Mouse (Mus musculus): ENCODE results near the gene Rbms3.

Rbms3 gene

DNA sequence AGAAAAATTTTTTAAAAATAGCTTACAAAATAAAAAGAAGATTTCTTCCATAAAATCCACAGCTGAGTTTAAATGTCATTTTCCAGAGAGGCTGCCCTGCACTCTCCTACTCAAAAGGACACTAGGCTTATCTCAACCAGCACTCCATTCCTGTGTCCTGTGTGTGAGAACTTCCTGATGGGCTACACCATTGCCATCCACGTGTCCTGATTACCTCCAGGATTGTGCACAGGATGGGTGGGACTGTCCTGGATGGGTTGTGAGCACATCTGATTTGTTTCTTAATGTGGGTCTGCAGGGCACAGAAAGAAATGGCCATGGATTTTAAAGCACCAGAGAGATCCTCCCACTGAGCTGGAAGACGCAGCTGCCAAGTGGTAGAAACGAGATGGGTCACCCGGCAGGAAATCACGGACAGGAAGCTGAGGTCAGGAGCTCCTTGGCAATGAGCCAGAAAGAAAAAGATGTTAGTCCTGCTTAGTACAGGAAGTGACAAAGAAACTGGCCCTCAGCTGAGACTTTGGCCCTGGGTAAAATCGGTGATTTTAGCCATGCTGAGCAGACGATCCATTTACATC lies 256.5 kb downstream of the Rbms3 start:
- DNase-seq (ENCODE audit: low spot score), result no peak

GRCm38 (mm10) chr9:117371980-117372379 lies 257.7 kb downstream of the Rbms3 start:
- no peak for DNase-seq (ENCODE audit: low spot score)

DNA sequence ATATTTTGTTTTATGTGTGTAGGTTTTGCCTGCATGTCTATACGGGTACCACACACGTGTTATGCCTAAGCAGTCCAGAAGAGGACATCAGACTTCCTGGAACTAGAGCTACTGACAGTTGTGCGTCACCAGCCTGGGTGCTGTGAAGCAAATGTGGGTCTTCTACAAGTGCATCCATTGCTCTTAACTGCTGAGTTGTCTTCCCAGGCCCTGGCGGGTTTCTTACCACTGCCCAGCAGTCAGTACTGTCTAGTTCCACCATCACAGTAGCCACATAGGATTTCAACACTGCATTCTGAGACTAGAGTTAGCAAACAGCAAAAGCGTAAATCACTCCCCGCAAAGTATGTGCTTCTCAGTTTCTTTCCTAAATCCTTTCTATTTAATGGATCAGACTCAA lies 259.6 kb downstream of the Rbms3 start:
- DNase-seq (ENCODE audit: low spot score), result no peak

GRCm38 (mm10) chr9:117368016-117368415 lies 261.7 kb downstream of the Rbms3 start:
- DNase-seq (ENCODE audit: low spot score), result no peak

DNA sequence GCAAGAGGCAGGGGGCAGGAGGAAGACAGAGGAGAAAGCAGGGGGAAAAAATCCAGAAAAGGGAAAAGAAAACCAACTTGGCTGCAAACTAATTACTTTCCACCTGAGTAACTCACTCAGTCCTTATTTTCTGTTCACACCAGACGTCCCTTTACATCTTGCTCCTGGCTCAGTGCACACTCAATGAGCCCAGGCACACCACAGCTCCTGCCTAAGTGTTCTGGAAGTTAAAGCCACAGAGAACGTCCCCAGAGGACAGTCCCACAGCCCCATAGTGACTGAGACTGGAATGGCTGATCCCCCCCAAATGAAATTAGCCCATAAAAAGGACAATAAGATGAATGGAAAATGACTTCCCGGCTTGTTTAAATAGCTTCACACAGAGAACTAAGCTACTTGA lies 265.1 kb downstream of the Rbms3 start:
- no peak for DNase-seq (ENCODE audit: low spot score)

GRCm38 (mm10) chr9:117361431-117361830 lies 268.3 kb downstream of the Rbms3 start:
- DNase-seq (ENCODE audit: low spot score), result no peak

DNA sequence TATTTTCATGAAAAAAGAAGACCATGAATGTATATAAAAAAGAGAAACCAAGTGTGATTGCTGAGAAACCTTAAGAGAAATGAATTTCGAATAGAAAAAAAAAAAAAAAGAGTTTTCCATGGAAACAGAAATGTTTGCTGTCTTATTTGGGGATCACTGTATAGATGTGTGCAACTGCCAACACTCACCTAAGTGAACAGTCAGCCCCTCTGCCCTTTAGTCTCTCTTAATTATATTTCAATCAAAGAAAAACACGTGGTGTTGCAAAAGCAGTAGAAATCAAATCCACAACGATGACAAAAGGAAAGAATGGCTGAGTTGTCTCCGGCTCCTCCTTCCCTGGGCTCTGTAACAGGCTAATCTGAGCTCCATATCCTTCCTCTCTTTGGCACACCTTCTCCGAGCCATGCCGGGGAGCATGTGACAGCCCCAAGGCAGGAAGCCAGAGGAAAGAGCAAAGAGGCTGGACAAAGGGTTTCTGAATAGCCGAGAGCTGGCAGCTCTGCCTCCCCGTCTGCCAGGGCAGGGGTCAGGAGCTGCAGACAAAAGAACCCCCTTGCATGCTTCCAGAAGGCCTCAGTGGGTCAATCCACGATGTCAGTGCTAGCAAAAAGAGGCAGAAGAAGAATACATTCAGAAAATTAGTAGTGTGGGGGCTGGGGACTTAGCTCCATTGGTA lies 272.8 kb downstream of the Rbms3 start:
- DNase-seq (ENCODE audit: low spot score), result peak; percentile 27

GRCm38 (mm10) chr9:117355501-117355900 lies 274.2 kb downstream of the Rbms3 start:
- no peak for DNase-seq (ENCODE audit: low spot score)

- no peak for DNase-seq (ENCODE audit: low spot score)
Observed at GRCm38 (mm10) chr9:117342336-117342735, 287.4 kb downstream of the Rbms3 start.

DNA sequence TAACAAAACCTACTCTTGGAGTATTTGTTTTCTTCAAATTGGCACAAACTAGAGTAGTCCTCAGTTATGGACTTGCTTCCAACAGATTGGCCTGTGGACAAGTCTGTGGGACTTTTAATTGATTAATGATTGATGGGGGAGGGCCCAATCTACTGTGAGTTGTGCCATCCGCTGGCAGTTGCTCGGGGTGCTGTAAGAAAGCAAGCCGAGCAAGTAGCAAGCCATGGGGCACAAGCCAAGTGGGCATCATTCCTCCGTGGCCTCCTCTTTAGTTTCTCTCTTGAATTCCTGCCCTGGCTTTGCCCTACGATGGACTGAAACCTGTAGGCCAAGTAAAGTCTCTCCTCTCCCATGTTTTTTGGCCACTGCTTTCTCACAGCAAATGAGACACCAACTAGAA lies 299.0 kb downstream of the Rbms3 start:
- no peak for DNase-seq (ENCODE audit: low spot score)

GRCm38 (mm10) chr9:117319271-117319670 lies 310.4 kb downstream of the Rbms3 start:
- no peak for DNase-seq (ENCODE audit: low spot score)

DNA sequence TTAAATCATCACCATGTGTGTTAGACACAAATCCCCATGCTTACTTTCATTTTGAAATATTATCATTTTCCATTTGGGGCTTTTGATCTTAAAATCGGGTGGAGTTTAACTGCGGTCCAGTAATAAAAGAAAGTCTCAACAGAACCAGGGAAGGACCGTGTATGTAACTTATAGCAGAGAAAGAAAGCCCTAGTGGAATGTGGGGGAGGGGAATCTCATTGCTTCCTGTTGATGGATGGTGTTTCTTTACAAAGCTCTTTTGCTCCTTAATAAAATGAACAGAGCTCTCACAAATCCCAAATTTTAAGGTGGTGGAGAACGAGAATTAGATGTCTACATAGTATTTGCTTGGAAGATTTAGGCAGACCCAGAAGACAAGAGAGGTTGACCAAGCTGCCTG lies 311.3 kb downstream of the Rbms3 start:
- no peak for DNase-seq (ENCODE audit: low spot score)

GRCm38 (mm10) chr9:117317251-117317650 lies 312.5 kb downstream of the Rbms3 start:
- no peak for DNase-seq (ENCODE audit: low spot score)

DNA sequence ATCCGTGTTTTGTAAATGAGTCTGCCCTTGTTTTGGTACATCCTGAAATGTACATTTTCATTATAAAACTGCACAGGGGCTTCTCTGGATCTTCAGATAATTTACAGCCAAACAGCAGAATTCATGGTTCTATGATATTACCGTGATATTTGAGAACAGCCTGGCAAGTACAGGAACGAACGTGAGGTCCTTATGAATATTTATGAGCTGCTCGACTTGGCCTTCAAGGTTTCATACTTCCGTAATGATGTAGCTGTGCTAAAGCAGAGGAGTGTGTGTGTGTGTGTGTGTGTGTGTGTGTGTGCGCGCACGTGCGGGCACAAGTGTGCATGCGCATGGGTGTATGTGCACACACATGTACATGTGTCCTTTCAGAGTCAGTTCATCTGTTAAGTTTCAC lies 316.1 kb downstream of the Rbms3 start:
- DNase-seq (ENCODE audit: low spot score), result no peak

- no peak for DNase-seq (ENCODE audit: low spot score)
Observed at GRCm38 (mm10) chr9:117309809-117310208, 319.9 kb downstream of the Rbms3 start.

DNA sequence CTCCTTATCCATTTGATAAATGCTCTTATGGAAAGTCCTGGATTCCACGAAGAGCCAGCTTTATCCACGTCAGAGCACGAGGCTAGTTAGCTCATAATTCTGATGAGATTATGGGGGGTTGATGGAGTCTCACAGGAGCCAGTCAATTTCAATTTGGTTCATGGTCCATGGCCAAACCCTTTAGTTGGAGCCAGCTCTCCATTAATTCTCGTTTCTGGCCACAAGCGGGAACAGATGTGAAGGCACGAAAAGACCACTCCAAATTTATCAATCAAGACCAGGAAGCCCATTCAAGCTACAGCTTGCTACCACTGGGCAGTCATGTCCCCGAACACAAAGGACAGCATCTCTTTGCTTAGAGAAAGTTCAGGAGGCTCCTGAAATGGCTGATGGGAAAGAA lies 330.7 kb downstream of the Rbms3 start:
- DNase-seq (ENCODE audit: low spot score), result no peak

DNA sequence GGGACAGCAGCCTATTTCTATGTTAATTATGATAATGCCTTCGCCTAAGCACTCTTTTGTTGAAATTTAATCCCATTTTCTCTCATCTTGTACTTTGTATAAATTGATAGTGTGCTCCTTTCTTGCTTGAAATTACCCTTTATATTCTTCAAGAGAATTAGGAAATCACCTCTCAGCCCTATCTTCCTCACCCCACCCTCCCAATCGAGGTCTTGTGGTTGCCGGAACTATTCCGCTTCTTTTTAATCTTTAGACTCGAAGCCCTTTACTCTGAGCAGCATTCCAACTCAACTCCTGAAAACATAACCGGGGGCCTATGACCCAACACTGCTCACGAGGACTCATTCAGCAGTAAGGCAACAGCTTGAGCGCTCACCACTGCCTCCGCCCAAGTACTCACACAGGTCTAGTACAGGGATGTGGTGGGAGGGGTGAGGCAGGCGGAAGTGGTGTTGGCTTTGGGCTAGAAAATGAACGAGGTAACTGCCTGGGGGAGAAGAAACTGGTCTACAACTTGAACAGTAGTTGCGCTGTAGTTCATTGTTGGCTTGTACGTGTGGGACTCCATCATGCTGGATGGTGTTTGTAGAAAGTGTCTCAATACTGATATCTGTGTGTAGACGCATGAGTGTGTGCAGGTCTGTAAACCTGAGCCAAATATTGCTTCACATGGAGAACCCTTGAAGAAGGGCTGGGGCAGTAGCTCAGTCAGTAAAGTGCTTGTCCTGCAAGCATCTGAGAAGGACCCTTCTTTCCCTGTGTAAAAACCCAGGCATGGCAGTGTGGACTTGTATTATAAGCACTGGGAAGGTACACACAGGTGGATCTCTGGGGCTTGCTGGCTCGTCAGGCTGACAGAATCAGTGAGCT lies 331.8 kb downstream of the Rbms3 start:
- no peak for DNase-seq (ENCODE audit: low spot score)

- no peak for DNase-seq (ENCODE audit: low spot score)
Observed at GRCm38 (mm10) chr9:117291066-117291850, 338.5 kb downstream of the Rbms3 start.

GRCm38 (mm10) chr9:117274846-117275245 lies 354.9 kb downstream of the Rbms3 start:
- DNase-seq (ENCODE audit: low spot score), result no peak

DNA sequence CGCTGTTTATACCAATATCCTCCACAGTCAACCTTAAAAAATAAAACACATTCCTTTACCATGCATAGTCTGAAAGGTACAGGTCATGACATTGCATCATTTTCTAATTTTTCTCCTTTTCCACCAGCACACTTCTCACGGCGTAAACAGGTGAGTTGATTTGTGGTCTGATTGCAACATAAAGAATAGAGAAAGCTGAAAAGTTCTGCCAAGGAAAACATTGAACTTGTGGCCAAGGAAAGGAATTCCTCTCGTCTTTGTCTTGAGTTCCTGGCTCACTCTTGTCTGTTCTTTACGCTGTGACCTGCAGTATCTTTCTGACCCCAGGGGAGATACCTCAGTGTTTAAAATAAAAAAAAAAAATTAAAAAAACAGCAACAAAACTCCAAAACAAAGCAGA lies 370.1 kb downstream of the Rbms3 start:
- DNase-seq (ENCODE audit: low spot score), result no peak

DNA sequence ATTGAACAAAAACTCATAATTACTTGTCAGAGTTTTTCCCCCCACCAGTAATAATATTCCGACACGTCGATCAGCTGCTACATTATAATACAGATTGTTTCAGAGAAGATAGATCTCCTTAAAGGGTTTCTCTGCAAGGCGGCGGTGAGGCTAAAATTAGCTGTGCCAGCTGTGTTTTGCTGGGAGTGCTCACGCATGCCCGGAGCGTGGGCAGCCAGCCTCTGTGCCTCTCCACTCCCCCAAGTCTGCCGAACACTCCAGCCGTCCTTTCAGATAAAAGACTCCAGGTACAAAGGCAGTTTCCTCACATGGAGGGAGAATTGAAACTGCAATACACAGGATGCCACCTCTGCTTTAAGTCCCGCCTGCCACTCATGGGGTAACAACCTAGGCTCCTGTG lies 376.4 kb downstream of the Rbms3 start:
- DNase-seq (ENCODE audit: low spot score), result no peak

DNA sequence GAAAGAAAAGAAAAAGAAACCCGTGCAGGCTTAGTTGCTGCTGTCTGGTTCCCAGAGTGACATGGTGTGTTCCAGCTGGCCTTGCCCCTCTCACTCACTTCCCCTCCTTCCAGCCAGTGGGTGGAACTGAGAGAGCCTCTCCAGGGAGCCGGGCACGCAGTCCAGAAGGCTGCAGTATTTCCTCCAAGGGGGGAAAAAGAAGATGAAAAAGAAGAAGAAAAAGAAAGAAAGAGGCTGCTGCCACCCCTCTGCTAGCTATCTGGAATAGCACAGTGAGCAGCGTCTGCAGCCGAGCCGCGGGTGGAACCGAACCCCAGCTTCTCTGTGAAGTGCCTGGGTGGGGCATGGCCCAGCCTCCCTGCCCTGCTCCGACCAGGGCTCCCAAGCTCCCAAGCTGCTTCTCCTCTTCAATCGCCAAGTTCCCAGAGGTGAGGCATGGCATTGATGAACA lies 377.3 kb downstream of the Rbms3 start:
- no peak for DNase-seq (ENCODE audit: low spot score)

Measured in ovary, postnatal 10 days (tissue).